Mouse (Mus musculus): ENCODE measurements around the gene Zmynd15. TPM values are rescaled to one million over a fixed set of nuclear protein-coding genes. Genes with fewer than 3 reads are reported as not detected.

Gene Zmynd15
- total RNA-seq, 1 experiment = 0.54 TPM

DNA sequence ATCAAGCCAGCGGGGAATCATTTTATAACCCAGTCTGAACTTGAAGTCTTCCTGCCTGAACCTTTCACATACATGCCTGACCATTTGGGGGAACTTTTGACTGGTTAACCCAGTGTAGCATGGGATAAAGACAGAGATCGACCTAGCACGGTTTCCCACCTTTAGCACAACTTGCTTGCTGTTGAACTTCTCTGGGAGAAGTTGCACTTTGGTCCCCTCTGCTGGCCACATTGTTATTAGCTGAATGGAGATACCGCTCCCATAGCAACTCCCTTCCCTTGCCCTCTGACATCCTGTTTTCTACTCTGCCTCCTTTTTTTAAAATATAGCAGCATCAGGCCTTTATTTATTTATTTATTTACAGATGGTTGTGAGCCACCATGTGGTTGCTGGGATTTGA, 47.2 kb downstream of the Zmynd15 start:
- in situ Hi-C loops (cut with MboI; ENCODE audit: low sequenced_read_pairs in 2 of 2, unreplicated experiment in 2 of 2) = no loop called here
- no peak for TF ChIP-seq HCFC1 (IDR thresholded peaks at IDR 0.05; ENCODE audit: borderline replicate concordance, insufficient read depth, low read length)
- TF ChIP-seq ZC3H11A (IDR thresholded peaks at IDR 0.05; ENCODE audit: borderline replicate concordance, low read depth, low read length) = no peak
- no peak for TF ChIP-seq ZNF384 (IDR thresholded peaks at IDR 0.05; ENCODE audit: low read depth, low read length)
- no peak for TF ChIP-seq MAFK (IDR thresholded peaks at IDR 0.05; ENCODE audit: insufficient read depth, low read depth, low read length)
- TF ChIP-seq CHD2 (IDR thresholded peaks at IDR 0.05; ENCODE audit: low read depth, low read length) = no peak
- Histone ChIP-seq H3K9ac (ENCODE audit: insufficient read depth, low read depth, low read length, poor library complexity, severe bottlenecking) (no peak overlapping the region), H3K4me1 (ENCODE audit: control insufficient read depth in 2 of 2, insufficient read depth in 2 of 2, low read length in 2 of 2, poor library complexity in 1 of 2) (peaks cover 0 to 16% of the 10 kb centered on the region in 2 experiments; a peak in 2 of 4 replicates), H3K4me3 (ENCODE audit: insufficient read depth in 1 of 2, low read depth in 1 of 2, low read length in 2 of 2, poor library complexity in 1 of 2, severe bottlenecking in 1 of 2) (no peak overlapping the region), H3K27ac (ENCODE audit: insufficient read depth, low read depth, low read length, poor library complexity, severe bottlenecking) (no peak overlapping the region), H3K9me3 (ENCODE audit: control insufficient read depth, insufficient read depth, low read depth, low read length) (no peaks in the 10 kb centered on the region), H3K36me3 (ENCODE audit: control insufficient read depth, insufficient read depth, low read length, poor library complexity, severe bottlenecking) (no peaks in the 10 kb centered on the region)
- DNase-seq (ENCODE audit: low read depth, low spot score) = no peak

DNA sequence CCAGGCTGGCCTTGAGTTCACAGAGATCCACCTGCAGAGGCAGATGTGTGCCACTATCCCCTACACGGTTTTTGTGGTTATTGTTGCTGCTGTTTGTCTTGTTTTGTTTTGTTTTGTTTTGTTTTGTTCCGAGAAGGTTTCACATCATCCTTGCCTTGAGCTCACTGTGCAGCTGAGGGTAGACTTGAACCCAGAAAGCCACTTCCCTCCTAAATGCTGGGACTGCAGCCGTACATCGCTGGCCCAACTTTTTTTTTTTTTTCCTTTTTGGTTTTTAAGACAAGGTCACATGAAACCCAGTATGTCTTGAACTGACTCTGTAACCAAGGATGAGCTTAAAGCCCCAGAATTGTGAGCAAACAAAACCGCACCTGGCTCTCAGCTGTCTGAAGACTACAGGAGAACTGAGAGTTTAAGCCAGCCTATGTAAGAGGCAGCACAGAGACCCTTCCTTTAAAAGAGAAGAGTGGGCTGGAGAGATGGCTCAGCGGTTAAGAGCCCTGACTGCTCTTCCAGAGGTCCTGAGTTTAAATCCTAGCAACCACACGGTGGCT, 47.8 kb downstream of the Zmynd15 start:
- in situ Hi-C loops (cut with MboI; ENCODE audit: low sequenced_read_pairs in 2 of 2, unreplicated experiment in 2 of 2) = no loop called here
- Histone ChIP-seq H3K9ac (ENCODE audit: insufficient read depth, low read depth, low read length, poor library complexity, severe bottlenecking) (no peak overlapping the region), H3K4me1 (ENCODE audit: control insufficient read depth in 2 of 2, insufficient read depth in 2 of 2, low read length in 2 of 2, poor library complexity in 1 of 2) (peaks cover 0 to 18% of the 10 kb centered on the region in 2 experiments; a peak in 2 of 4 replicates), H3K36me3 (ENCODE audit: control insufficient read depth, insufficient read depth, low read length, poor library complexity, severe bottlenecking) (no peaks in the 10 kb centered on the region), H3K27ac (ENCODE audit: insufficient read depth, low read depth, low read length, poor library complexity, severe bottlenecking) (no peak overlapping the region), H3K9me3 (ENCODE audit: control insufficient read depth, insufficient read depth, low read depth, low read length) (no peaks in the 10 kb centered on the region), H3K4me3 (ENCODE audit: insufficient read depth in 1 of 2, low read depth in 1 of 2, low read length in 2 of 2, poor library complexity in 1 of 2, severe bottlenecking in 1 of 2) (no peak overlapping the region)
- TF ChIP-seq HCFC1 (IDR thresholded peaks at IDR 0.05; ENCODE audit: borderline replicate concordance, insufficient read depth, low read length) (no peak), CHD2 (IDR thresholded peaks at IDR 0.05; ENCODE audit: low read depth, low read length) (no peak)
- no peak for DNase-seq (ENCODE audit: low read depth, low spot score)

DNA sequence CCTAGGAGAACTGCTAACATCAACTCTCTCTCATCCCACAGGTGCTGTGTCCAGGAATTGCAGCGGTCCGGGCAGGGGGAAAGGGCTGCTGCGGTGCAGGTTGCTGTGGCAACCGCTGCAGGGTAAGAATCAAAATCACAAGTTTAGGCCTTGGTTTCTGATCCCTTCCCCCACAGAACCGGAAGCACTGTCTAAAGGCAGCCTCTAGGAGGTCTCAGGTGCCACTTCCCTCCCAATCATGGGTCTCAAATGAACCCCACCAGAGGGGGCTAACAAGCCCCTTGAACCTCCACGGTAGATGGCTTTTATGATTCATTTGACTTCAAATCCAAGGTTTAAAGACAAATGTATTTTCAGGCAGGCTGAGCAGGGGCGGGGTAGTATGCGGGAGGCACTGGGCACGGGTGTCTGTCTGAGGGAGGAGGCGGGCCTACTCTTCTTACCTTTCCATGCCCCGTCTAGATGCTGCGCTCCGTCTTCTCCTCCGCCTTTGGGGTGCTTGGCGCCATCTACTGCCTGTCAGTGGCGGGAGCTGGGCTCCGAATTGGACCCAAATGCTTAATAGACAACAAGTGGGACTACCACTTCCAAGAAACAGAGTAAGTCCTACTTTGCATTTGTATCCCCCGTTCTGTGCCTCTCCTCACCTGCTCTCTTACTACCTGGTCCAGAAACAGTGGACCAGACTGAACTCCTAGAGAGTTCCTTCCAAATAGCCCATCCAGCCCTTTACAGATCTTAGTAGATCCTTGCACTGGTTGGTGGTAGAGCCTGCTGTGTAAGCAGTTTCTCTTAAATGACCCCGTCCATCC, 50.7 kb downstream of the Zmynd15 start:
- Histone ChIP-seq H3K4me1 (ENCODE audit: control insufficient read depth in 2 of 2, insufficient read depth in 2 of 2, low read length in 2 of 2, poor library complexity in 1 of 2) (peaks cover 0 to 18% of the 10 kb centered on the region in 2 experiments; a peak in 1 of 4 replicates), H3K9ac (ENCODE audit: insufficient read depth, low read depth, low read length, poor library complexity, severe bottlenecking) (peak overlapping the region; percentile 47; the same call in 1 of the 2 replicates), H3K36me3 (ENCODE audit: control insufficient read depth, insufficient read depth, low read length, poor library complexity, severe bottlenecking) (no peaks in the 10 kb centered on the region), H3K9me3 (ENCODE audit: control insufficient read depth, insufficient read depth, low read depth, low read length) (no peaks in the 10 kb centered on the region), H3K27ac (ENCODE audit: insufficient read depth, low read depth, low read length, poor library complexity, severe bottlenecking) (no peak overlapping the region), H3K4me3 (ENCODE audit: insufficient read depth in 1 of 2, low read depth in 1 of 2, low read length in 2 of 2, poor library complexity in 1 of 2, severe bottlenecking in 1 of 2) (peak overlapping the region; percentile 41 to 48; a peak in 3 of 4 replicates)
- DNase-seq (ENCODE audit: low read depth, low spot score) = peak; percentile 77
- TF ChIP-seq MAFK (IDR thresholded peaks at IDR 0.05; ENCODE audit: insufficient read depth, low read depth, low read length) (peak; percentile 69), HCFC1 (IDR thresholded peaks at IDR 0.05; ENCODE audit: borderline replicate concordance, insufficient read depth, low read length) (no peak), ZC3H11A (IDR thresholded peaks at IDR 0.05; ENCODE audit: borderline replicate concordance, low read depth, low read length) (peak; percentile 38; the same call in 1 of the 2 replicates), CHD2 (IDR thresholded peaks at IDR 0.05; ENCODE audit: low read depth, low read length) (no peak), ZNF384 (IDR thresholded peaks at IDR 0.05; ENCODE audit: low read depth, low read length) (no peak)
- in situ Hi-C loops (cut with MboI; ENCODE audit: low sequenced_read_pairs in 2 of 2, unreplicated experiment in 2 of 2) = no loop called here

DNA sequence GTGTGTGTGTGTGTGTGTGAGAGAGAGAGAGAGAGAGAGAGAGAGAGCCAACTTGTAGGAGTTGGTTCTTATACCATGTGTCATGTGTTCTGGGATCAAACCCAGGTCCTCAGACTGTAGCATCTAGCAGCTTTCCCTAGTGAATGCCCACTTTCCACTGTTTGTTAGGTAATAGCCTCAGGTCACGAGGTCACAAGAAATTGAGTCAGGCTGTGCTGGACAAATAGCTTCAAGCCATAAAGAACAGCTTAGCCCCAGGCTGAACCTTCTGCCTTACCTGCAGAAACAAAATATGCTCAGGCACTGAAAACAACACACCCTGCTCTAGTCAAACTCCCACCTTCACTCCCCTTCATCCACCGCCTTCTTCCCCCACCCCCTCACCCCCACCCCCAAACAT, 52.0 kb downstream of the Zmynd15 start:
- Histone ChIP-seq H3K4me1 (ENCODE audit: control insufficient read depth in 2 of 2, insufficient read depth in 2 of 2, low read length in 2 of 2, poor library complexity in 1 of 2) (peaks cover 0 to 12% of the 10 kb centered on the region in 2 experiments; a peak in 1 of 4 replicates), H3K9ac (ENCODE audit: insufficient read depth, low read depth, low read length, poor library complexity, severe bottlenecking) (no peak overlapping the region), H3K36me3 (ENCODE audit: control insufficient read depth, insufficient read depth, low read length, poor library complexity, severe bottlenecking) (no peaks in the 10 kb centered on the region), H3K27ac (ENCODE audit: insufficient read depth, low read depth, low read length, poor library complexity, severe bottlenecking) (no peak overlapping the region), H3K4me3 (ENCODE audit: insufficient read depth in 1 of 2, low read depth in 1 of 2, low read length in 2 of 2, poor library complexity in 1 of 2, severe bottlenecking in 1 of 2) (no peak overlapping the region), H3K9me3 (ENCODE audit: control insufficient read depth, insufficient read depth, low read depth, low read length) (no peaks in the 10 kb centered on the region)
- DNase-seq (ENCODE audit: low read depth, low spot score) = no peak
- TF ChIP-seq ZNF384 (IDR thresholded peaks at IDR 0.05; ENCODE audit: low read depth, low read length) (no peak), CHD2 (IDR thresholded peaks at IDR 0.05; ENCODE audit: low read depth, low read length) (no peak), HCFC1 (IDR thresholded peaks at IDR 0.05; ENCODE audit: borderline replicate concordance, insufficient read depth, low read length) (no peak), ZC3H11A (IDR thresholded peaks at IDR 0.05; ENCODE audit: borderline replicate concordance, low read depth, low read length) (no peak), MAFK (IDR thresholded peaks at IDR 0.05; ENCODE audit: insufficient read depth, low read depth, low read length) (no peak)
- in situ Hi-C loops (cut with MboI; ENCODE audit: low sequenced_read_pairs in 2 of 2, unreplicated experiment in 2 of 2) = no loop called here

Data from ES-E14 (cell line).